Mouse (Mus musculus): ENCODE measurements around the gene Fignl1. TPM values are rescaled to one million over a fixed set of nuclear protein-coding genes. Genes with fewer than 3 reads are reported as not detected.

Gene Fignl1
- polyA plus RNA-seq, 1 experiment = 89.3 TPM

DNA sequence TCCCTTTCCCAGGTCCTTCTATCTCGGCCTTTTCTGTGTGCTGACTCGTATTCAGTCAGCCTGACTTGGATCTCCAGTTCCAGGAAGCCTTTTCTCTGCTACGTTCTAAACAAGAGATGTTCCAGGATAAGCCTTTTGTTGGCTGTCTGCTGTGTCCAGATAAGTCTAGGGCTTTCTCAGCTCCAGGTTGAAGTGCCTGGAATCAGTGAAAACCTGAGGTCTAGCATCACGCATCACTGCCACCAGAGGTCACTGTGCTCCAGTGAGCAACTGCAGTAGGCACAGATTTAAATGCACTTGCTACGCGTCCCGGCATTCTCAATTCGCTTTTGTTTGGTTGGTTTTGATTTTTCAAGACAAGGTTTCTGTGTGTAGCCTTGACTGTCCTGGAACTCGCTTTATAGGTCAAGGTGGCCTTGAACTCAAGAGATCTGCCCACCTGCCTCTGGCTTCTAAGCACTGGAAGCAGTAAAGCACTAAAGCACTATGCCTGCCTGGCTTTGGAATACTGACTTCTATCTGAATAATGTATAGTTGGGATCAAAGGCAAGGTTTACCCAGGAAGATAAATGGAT lies 3.2 kb upstream of the Fignl1 start:
- no peaks in the 10 kb centered on the region for H3K4me1 ChIP-seq (ENCODE audit: control insufficient read depth, insufficient read depth, low read length)
- TF ChIP-seq EP300 (IDR thresholded peaks at IDR 0.05; ENCODE audit: insufficient read depth, low read depth, low read length) = no peak
- TF ChIP-seq POLR2A (IDR thresholded peaks at IDR 0.05; ENCODE audit: insufficient read depth, low read length) = no peak
- TF ChIP-seq CTCF (IDR thresholded peaks at IDR 0.05; ENCODE audit: low read depth, low read length) = peak; percentile 98
- peak overlapping the region; percentile 68 for H3K9ac ChIP-seq (ENCODE audit: low read depth, poor library complexity, severe bottlenecking)
- H3K27ac ChIP-seq (ENCODE audit: insufficient read depth, low read length) = 0 out of 2 replicates have a peak overlapping the region, but pooled peaks have one; percentile 49
- no peaks in the 10 kb centered on the region for H3K36me3 ChIP-seq (ENCODE audit: control insufficient read depth, insufficient read depth, low read length, poor library complexity, severe bottlenecking)
- no peaks in the 10 kb centered on the region for H3K9me3 ChIP-seq (replicated peaks; ENCODE audit: control insufficient read depth, insufficient read depth, low read length, poor library complexity, severe bottlenecking)
- no peaks in the 10 kb centered on the region for H3K27me3 ChIP-seq (ENCODE audit: control insufficient read depth, insufficient read depth, low read length, poor library complexity, severe bottlenecking)
- H3K4me3 ChIP-seq (ENCODE audit: low read depth, low read length) = no peak overlapping the region

DNA sequence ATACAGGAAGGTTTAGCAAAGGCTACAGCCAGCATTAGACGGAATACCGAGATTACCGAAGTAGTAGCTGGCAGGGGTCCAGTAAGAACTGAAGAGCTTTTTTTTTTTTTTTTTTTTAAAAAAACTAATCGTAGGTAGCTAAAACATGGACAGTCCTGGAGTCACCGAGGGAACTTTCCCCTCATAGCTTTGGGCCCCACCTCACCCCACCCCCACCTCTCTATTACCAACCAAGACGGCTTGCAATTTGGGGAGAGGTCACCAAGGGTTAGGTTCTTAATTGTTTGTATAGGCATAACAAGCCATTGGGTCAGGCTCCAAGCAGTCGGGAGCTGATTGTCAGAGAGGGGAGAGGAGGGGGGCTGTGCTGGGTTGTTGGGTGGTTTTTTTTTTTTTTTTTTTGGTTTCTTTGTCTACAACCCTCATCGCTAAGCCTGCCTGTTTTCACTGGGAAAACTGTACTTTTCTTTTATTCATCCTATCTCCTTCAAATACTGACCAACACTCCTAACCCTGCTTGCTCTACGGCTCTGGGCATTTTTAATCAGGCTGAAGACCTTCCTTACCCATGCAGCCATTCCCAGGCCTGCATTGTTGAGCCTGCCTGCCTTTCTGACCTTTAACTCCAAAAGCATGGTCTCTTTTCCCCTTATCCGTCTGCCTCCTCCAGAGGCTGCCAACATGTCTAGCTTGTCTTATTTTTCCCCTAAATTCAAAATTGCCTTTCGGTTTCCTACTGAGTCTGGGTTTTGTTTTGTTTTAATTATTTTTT lies 828 bp upstream of the Fignl1 start:
- no peaks in the 10 kb centered on the region for H3K4me1 ChIP-seq (ENCODE audit: control insufficient read depth, insufficient read depth, low read length)
- no peaks in the 10 kb centered on the region for H3K9me3 ChIP-seq (replicated peaks; ENCODE audit: control insufficient read depth, insufficient read depth, low read length, poor library complexity, severe bottlenecking)
- peak overlapping the region; percentile 82 for H3K4me3 ChIP-seq (ENCODE audit: low read depth, low read length)
- peaks cover 17% of the 10 kb centered on the region for H3K36me3 ChIP-seq (ENCODE audit: control insufficient read depth, insufficient read depth, low read length, poor library complexity, severe bottlenecking)
- H3K27me3 ChIP-seq (ENCODE audit: control insufficient read depth, insufficient read depth, low read length, poor library complexity, severe bottlenecking) = no peaks in the 10 kb centered on the region
- peak overlapping the region; percentile 95 for H3K27ac ChIP-seq (ENCODE audit: insufficient read depth, low read length)
- peak overlapping the region; percentile 86 for H3K9ac ChIP-seq (ENCODE audit: low read depth, poor library complexity, severe bottlenecking)
- TF ChIP-seq EP300 (IDR thresholded peaks at IDR 0.05; ENCODE audit: insufficient read depth, low read depth, low read length) = 0 out of 2 replicates have a peak, but pooled peaks have one; percentile 26
- no peak for TF ChIP-seq POLR2A (IDR thresholded peaks at IDR 0.05; ENCODE audit: insufficient read depth, low read length)

DNA sequence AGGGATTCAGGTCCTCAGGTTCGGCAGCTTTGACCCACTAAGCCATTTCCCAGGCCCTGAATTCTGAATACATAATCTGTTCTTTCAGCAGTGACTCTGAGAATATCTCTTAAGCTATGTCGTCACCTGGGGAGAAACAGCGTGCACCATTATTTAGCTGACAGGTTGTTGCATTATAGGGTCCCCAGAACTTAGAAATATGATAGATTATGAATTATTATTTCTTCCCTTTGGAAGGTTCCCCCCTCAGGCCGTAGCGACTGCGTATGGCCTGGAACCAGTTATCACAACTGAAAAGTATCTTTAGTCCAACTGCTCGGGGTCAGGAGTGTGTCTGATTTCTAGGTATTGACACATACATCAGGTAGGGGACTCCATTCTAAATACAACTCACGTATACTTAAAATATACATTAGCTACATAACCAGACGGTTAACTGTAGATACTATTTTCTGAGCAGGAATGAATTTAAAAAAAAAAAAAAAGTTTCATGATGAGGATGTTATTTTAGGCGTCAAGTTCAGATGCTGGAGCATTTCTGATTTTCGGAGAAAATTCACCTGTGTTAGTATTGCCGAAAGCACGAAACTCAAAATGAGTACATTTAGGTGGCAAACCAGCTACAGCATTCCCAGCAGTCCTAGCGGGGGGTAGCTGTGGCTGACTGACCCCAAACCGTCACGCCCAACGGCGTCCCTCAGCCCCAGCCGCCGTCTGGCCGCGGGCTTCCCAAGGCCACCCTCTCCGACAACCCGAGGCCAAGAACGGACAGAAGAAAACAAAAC lies 535 bp downstream of the Fignl1 start:
- no peaks in the 10 kb centered on the region for H3K9me3 ChIP-seq (replicated peaks; ENCODE audit: control insufficient read depth, insufficient read depth, low read length, poor library complexity, severe bottlenecking)
- peak overlapping the region; percentile 58 for H3K27ac ChIP-seq (ENCODE audit: insufficient read depth, low read length)
- no peaks in the 10 kb centered on the region for H3K27me3 ChIP-seq (ENCODE audit: control insufficient read depth, insufficient read depth, low read length, poor library complexity, severe bottlenecking)
- TF ChIP-seq EP300 (IDR thresholded peaks at IDR 0.05; ENCODE audit: insufficient read depth, low read depth, low read length) (no peak), CTCF (IDR thresholded peaks at IDR 0.05; ENCODE audit: low read depth, low read length) (no peak), POLR2A (IDR thresholded peaks at IDR 0.05; ENCODE audit: insufficient read depth, low read length) (no peak)
- H3K36me3 ChIP-seq (ENCODE audit: control insufficient read depth, insufficient read depth, low read length, poor library complexity, severe bottlenecking) = peaks cover 27% of the 10 kb centered on the region
- H3K9ac ChIP-seq (ENCODE audit: low read depth, poor library complexity, severe bottlenecking) = peak overlapping the region; percentile 86
- peak overlapping the region; percentile 79 for H3K4me3 ChIP-seq (ENCODE audit: low read depth, low read length)
- no peaks in the 10 kb centered on the region for H3K4me1 ChIP-seq (ENCODE audit: control insufficient read depth, insufficient read depth, low read length)

DNA sequence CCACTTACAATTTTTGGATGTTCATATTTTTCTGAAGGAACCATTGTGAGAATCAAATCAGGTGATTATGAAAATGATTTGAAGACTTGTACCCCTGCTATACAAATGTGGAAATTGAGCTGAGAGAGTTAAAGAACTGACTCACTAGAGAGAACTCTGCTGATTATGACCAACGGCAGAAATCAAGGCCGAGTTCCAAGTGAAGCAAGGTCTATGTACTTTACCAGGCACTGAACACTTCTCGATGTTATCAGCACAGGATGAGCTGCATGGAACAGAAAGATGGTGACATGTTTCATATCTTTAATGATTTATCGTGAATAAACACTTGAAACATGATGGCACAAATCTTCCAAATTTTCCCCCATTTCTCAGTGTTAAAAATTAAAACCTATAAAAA lies 2.8 kb downstream of the Fignl1 start:
- no peak overlapping the region for H3K27ac ChIP-seq (ENCODE audit: insufficient read depth, low read length)
- TF ChIP-seq EP300 (IDR thresholded peaks at IDR 0.05; ENCODE audit: insufficient read depth, low read depth, low read length) (no peak), POLR2A (IDR thresholded peaks at IDR 0.05; ENCODE audit: insufficient read depth, low read length) (no peak)
- no peaks in the 10 kb centered on the region for H3K4me1 ChIP-seq (ENCODE audit: control insufficient read depth, insufficient read depth, low read length)
- no peaks in the 10 kb centered on the region for H3K9me3 ChIP-seq (replicated peaks; ENCODE audit: control insufficient read depth, insufficient read depth, low read length, poor library complexity, severe bottlenecking)
- peaks cover 49% of the 10 kb centered on the region for H3K36me3 ChIP-seq (ENCODE audit: control insufficient read depth, insufficient read depth, low read length, poor library complexity, severe bottlenecking)
- no peak overlapping the region for H3K9ac ChIP-seq (ENCODE audit: low read depth, poor library complexity, severe bottlenecking)
- no peak overlapping the region for H3K4me3 ChIP-seq (ENCODE audit: low read depth, low read length)
- H3K27me3 ChIP-seq (ENCODE audit: control insufficient read depth, insufficient read depth, low read length, poor library complexity, severe bottlenecking) = no peaks in the 10 kb centered on the region

DNA sequence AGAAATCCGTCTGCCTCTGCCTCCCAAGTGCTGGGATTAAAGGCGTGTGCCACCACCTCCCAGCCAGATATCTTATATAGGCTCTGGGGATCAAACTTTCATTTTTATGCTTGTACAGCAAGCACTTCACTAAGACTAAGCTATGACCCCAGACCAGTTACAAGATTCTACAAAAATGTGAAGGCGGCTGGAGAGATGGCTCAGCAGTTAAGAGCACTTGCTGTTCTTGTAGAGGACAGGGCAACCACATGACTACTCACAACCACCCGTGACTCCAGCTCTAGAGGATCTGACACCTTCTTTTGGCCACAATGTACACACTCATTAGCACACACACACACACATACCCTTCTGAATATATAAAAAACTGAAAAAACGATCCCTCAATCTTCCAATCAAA lies 4.3 kb downstream of the Fignl1 start:
- no peak for TF ChIP-seq CTCF (IDR thresholded peaks at IDR 0.05; ENCODE audit: low read depth, low read length)
- Histone ChIP-seq H3K4me3 (ENCODE audit: low read depth, low read length) (no peak overlapping the region), H3K9me3 (replicated peaks; ENCODE audit: control insufficient read depth, insufficient read depth, low read length, poor library complexity, severe bottlenecking) (no peaks in the 10 kb centered on the region), H3K27ac (ENCODE audit: insufficient read depth, low read length) (no peak overlapping the region), H3K27me3 (ENCODE audit: control insufficient read depth, insufficient read depth, low read length, poor library complexity, severe bottlenecking) (no peaks in the 10 kb centered on the region), H3K36me3 (ENCODE audit: control insufficient read depth, insufficient read depth, low read length, poor library complexity, severe bottlenecking) (peaks cover 60% of the 10 kb centered on the region), H3K4me1 (ENCODE audit: control insufficient read depth, insufficient read depth, low read length) (no peaks in the 10 kb centered on the region), H3K9ac (ENCODE audit: low read depth, poor library complexity, severe bottlenecking) (no peak overlapping the region)

DNA sequence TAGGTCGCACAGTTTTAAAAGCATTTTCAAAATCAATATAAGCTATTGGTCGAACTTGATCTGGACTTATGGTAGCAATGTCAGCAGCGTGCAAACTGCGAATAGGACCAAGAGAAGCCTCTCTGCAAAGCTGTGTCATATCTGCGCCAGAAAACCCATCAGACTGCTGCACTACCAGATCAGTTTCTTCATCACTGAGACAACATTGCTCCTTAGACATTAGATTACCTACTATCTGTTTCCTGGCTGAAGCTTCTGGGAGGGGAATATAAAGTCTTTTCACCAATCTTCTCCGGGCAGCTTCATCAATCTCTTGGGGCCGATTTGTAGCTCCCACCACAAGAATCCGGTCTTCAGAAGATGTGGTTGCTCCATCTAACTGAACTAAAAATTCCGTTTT lies 7.7 kb downstream of the Fignl1 start:
- H3K27me3 ChIP-seq (ENCODE audit: control insufficient read depth, insufficient read depth, low read length, poor library complexity, severe bottlenecking) = no peaks in the 10 kb centered on the region
- no peaks in the 10 kb centered on the region for H3K4me1 ChIP-seq (ENCODE audit: control insufficient read depth, insufficient read depth, low read length)
- H3K9ac ChIP-seq (ENCODE audit: low read depth, poor library complexity, severe bottlenecking) = no peak overlapping the region
- no peak overlapping the region for H3K4me3 ChIP-seq (ENCODE audit: low read depth, low read length)
- H3K27ac ChIP-seq (ENCODE audit: insufficient read depth, low read length) = no peak overlapping the region
- TF ChIP-seq POLR2A (IDR thresholded peaks at IDR 0.05; ENCODE audit: insufficient read depth, low read length) = no peak
- no peak for TF ChIP-seq CTCF (IDR thresholded peaks at IDR 0.05; ENCODE audit: low read depth, low read length)
- TF ChIP-seq EP300 (IDR thresholded peaks at IDR 0.05; ENCODE audit: insufficient read depth, low read depth, low read length) = no peak
- no peaks in the 10 kb centered on the region for H3K9me3 ChIP-seq (replicated peaks; ENCODE audit: control insufficient read depth, insufficient read depth, low read length, poor library complexity, severe bottlenecking)
- H3K36me3 ChIP-seq (ENCODE audit: control insufficient read depth, insufficient read depth, low read length, poor library complexity, severe bottlenecking) = peaks cover 70% of the 10 kb centered on the region
